Mouse (Mus musculus) limb, embryonic 13.5 days (tissue): ENCODE results near the gene Rbms1. TPM values are rescaled to one million over a fixed set of nuclear protein-coding genes. Genes with fewer than 3 reads are reported as not detected.

Source experiments
- ATAC-seq: fragments of 200-750 bp; cut with Nextera tagmentation; 2 replicates; pipeline ENCODE4 v1.8.0; 2017; ENCODE audit warnings: low read depth, moderate number of reproducible peaks, moderate TSS enrichment; ENCODE audit not compliant: low FRiP score
- H3K27ac ChIP-seq: fragments of 300-500 bp; sonication (generic); 2 replicates; pipeline ENCODE4 v1.5.1; 2015; ENCODE audit warnings: inconsistent platforms, mild to moderate bottlenecking, moderate library complexity
- H3K27me3 ChIP-seq: fragments of 300-500 bp; sonication (generic); 2 replicates; pipeline ENCODE4 v1.6.1; 2015; ENCODE audit warnings: mild to moderate bottlenecking, inconsistent platforms
- H3K36me3 ChIP-seq: fragments of 300-500 bp; sonication (generic); 2 replicates; pipeline ENCODE4 v1.6.1; 2015; ENCODE audit warnings: inconsistent platforms, mild to moderate bottlenecking, moderate library complexity
- H3K4me1 ChIP-seq: fragments of 300-500 bp; sonication (generic); 2 replicates; pipeline ENCODE4 v1.6.1; 2015; ENCODE audit warnings: inconsistent platforms
- H3K4me2 ChIP-seq: fragments of 300-500 bp; sonication (generic); replicated peaks from 2 replicates; pipeline ENCODE4 v1.6.1; 2015; ENCODE audit warnings: inconsistent platforms, mild to moderate bottlenecking, moderate library complexity
- H3K4me3 ChIP-seq: fragments of 300-500 bp; sonication (generic); 2 replicates; pipeline ENCODE4 v1.5.1; 2015; ENCODE audit warnings: moderate library complexity, mild to moderate bottlenecking, inconsistent platforms
- H3K9ac ChIP-seq: fragments of 300-500 bp; sonication (generic); 2 replicates; pipeline ENCODE4 v1.6.1; 2015; ENCODE audit warnings: mild to moderate bottlenecking, inconsistent platforms
- H3K9me3 ChIP-seq: fragments of 300-500 bp; sonication (generic); 2 replicates; pipeline ENCODE4 v1.6.1; 2016; ENCODE audit warnings: inconsistent platforms
- WGBS: fragments of 180-500 bp; shearing (Covaris S2); methylation state at CpG from one replicate; pipeline ENCODE4 v1.1.7; 2015; 5-methylcytosine and 5-hydroxymethylcytosine counted together
- polyA plus RNA-seq: library from polyadenylated mRNA; unstranded; fragments of >200 nt; fragmentation: Nextera tagmentation; extraction: Ambion mirVana; gene quantifications from 2 replicates; pipeline ENCODE4 v1.2.1, GENCODE M21; 2015

Rbms1 gene
- polyA plus RNA-seq, 1 experiment from 2014 or later, result 112 TPM

DNA sequence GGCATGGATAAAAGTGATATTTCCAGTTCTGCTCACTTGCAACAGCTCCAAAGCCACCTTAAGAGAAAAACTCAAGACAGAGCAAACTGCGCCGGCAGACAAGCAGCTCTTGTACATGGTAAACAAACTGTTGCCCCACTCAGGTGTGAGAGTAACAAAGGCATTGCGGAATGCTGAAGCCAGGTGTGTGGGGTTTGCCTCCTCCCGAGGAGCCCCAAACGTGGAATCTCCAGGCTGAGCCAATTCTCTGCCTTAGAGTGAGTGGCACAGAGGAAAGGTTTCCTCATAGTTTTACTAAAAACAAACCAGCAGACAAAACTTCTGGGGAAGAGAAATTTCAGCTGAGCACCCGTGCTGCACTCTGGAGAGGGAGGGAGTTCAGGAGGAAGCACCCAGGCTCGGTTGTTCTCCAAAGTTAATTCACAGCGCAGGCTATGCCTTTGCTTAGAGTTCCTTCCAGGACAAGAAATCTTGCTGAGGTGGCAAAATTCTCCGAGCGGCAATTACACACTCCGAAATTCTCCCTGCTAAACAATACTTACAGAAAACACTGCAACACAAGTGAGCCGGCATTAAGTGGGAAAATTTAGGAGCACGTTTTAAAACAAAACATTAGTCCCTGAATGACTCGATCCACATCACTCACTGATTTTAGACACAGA, 111.8 kb downstream of the Rbms1 start:
- no peak overlapping the region for H3K9ac ChIP-seq
- ATAC-seq, result no peak
- 60% methylated on average over 14 of the region's 14 CpGs for WGBS

DNA sequence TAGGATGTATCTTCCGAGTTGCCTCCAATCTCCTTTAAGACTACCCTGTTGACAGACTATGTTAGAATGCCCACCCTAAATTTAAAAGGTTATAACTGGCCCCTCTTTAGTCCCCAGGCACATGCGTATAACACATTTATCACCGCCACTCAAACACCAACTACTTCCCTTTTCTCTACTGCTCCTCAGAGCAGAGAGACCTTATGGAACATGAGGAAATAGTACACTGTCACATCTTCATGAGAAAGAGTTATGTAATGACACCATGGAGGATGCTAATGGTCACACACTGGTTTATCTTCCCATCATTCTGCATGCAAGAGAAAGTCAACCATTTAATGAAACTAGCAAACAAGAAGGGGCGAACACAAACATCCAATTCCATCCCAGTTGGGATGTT, 114.5 kb downstream of the Rbms1 start:
- no peak overlapping the region for H3K4me2 ChIP-seq
- no peaks in the 10 kb centered on the region for H3K36me3 ChIP-seq
- no peaks in the 10 kb centered on the region for H3K27me3 ChIP-seq
- 94% methylated on average over 4 of the region's 4 CpGs for WGBS
- H3K27ac ChIP-seq, result no peak overlapping the region
- peaks cover 40% of the 10 kb centered on the region for H3K4me1 ChIP-seq
- no peak overlapping the region for H3K4me3 ChIP-seq
- H3K9ac ChIP-seq, result no peak overlapping the region
- ATAC-seq, result no peak
- no peaks in the 10 kb centered on the region for H3K9me3 ChIP-seq

More for the DNA sequence above, 111.8 kb downstream of the Rbms1 start:
- Histone ChIP-seq H3K4me3 (no peak overlapping the region), H3K9me3 (no peaks in the 10 kb centered on the region), H3K27me3 (no peaks in the 10 kb centered on the region), H3K4me2 (no peak overlapping the region), H3K36me3 (no peaks in the 10 kb centered on the region), H3K27ac (peak overlapping the region; percentile 22; the same call in 1 of the 2 replicates), H3K4me1 (peaks cover 37% of the 10 kb centered on the region)

- H3K4me2 ChIP-seq, result no peak overlapping the region
- no peak overlapping the region for H3K27ac ChIP-seq
- ATAC-seq, result no peak
- H3K9me3 ChIP-seq, result no peaks in the 10 kb centered on the region
- WGBS, result 78% methylated on average over 3 of the region's 3 CpGs
- peaks cover 43% of the 10 kb centered on the region for H3K4me1 ChIP-seq
- H3K36me3 ChIP-seq, result no peaks in the 10 kb centered on the region
- no peak overlapping the region for H3K4me3 ChIP-seq
- H3K27me3 ChIP-seq, result no peaks in the 10 kb centered on the region
- H3K9ac ChIP-seq, result no peak overlapping the region
Observed at GRCm38 (mm10) chr2:60847984-60848383, 115.0 kb downstream of the Rbms1 start.

- Histone ChIP-seq H3K9me3 (no peaks in the 10 kb centered on the region), H3K4me1 (peaks cover 32% of the 10 kb centered on the region), H3K4me3 (no peak overlapping the region), H3K9ac (no peak overlapping the region), H3K4me2 (no peak overlapping the region), H3K27ac (no peak overlapping the region), H3K27me3 (no peaks in the 10 kb centered on the region), H3K36me3 (peaks cover 14% of the 10 kb centered on the region)
- WGBS, result 40% methylated on average over 5 of the region's 5 CpGs
- ATAC-seq, result no peak
Observed at GRCm38 (mm10) chr2:60845316-60845894, 117.6 kb downstream of the Rbms1 start.

DNA sequence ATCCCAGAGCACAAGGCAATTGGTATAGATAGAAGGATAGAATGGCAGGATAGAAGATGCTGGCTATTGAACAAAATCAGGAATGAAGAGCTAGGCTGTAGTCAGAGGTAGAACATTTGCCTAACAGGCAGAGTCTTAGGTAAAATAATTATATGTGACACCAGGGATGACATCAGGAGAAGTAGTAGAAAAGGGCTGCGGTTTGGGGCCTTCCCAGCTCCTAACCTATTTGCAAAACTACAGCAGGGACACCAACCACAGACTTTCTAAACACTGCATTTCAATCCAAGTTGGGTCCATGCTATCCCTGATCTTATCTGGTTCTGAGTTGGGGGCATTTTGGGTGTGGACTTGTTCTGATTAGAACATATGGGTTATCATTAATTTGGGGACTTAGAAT, 118.7 kb downstream of the Rbms1 start:
- no peak for ATAC-seq
- no peaks in the 10 kb centered on the region for H3K9me3 ChIP-seq
- no peak overlapping the region for H3K27ac ChIP-seq
- no peak overlapping the region for H3K9ac ChIP-seq
- no peaks in the 10 kb centered on the region for H3K27me3 ChIP-seq
- H3K4me1 ChIP-seq, result peaks cover 30% of the 10 kb centered on the region
- peaks cover 14% of the 10 kb centered on the region for H3K36me3 ChIP-seq
- H3K4me2 ChIP-seq, result no peak overlapping the region
- 97% methylated on average over 1 of the region's 1 CpGs for WGBS
- no peak overlapping the region for H3K4me3 ChIP-seq

DNA sequence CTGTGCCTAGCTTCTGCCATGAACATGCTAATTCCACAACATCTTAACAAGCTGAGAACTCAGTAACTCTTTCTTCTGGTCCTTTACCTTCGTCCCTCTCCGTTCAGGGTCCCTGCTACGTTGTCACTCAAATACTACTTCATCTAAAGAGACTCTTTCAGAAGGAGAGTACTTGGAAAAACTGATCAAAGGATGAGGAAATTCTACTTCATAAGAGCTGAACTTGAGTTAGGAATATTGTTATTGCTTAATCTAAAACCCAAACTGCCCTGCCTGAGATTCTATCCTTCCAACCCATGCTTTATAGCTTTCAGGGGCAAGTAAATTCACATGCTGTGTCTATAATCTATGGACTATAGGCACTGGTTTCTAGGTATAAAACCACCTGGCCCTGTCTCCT, 119.4 kb downstream of the Rbms1 start:
- WGBS, result 79% methylated on average over 3 of the region's 3 CpGs
- Histone ChIP-seq H3K4me3 (no peak overlapping the region), H3K4me1 (peaks cover 29% of the 10 kb centered on the region), H3K27me3 (no peaks in the 10 kb centered on the region), H3K9me3 (no peaks in the 10 kb centered on the region), H3K36me3 (peaks cover 14% of the 10 kb centered on the region), H3K4me2 (no peak overlapping the region), H3K9ac (no peak overlapping the region), H3K27ac (no peak overlapping the region)
- ATAC-seq, result no peak

- 29% methylated on average over 4 of the region's 4 CpGs for WGBS
- Histone ChIP-seq H3K4me1 (peaks cover 30% of the 10 kb centered on the region), H3K9ac (no peak overlapping the region), H3K9me3 (no peaks in the 10 kb centered on the region), H3K27me3 (no peaks in the 10 kb centered on the region), H3K27ac (no peak overlapping the region), H3K36me3 (peaks cover 14% of the 10 kb centered on the region), H3K4me3 (no peak overlapping the region), H3K4me2 (no peak overlapping the region)
- peak; percentile 51; the same call in 1 of the 2 replicates for ATAC-seq
Observed at GRCm38 (mm10) chr2:60842976-60843375, 120.0 kb downstream of the Rbms1 start.

- Histone ChIP-seq H3K27me3 (no peaks in the 10 kb centered on the region), H3K9ac (no peak overlapping the region), H3K36me3 (peaks cover 14% of the 10 kb centered on the region), H3K9me3 (no peaks in the 10 kb centered on the region), H3K4me3 (no peak overlapping the region), H3K4me2 (no peak overlapping the region), H3K4me1 (peaks cover 50% of the 10 kb centered on the region), H3K27ac (no peak overlapping the region)
- 69% methylated on average over 4 of the region's 4 CpGs for WGBS
- no peak for ATAC-seq
Observed at GRCm38 (mm10) chr2:60840922-60841321, 122.1 kb downstream of the Rbms1 start.

GRCm38 (mm10) chr2:60839498-60839897, 123.5 kb downstream of the Rbms1 start:
- H3K4me1 ChIP-seq, result peaks cover 45% of the 10 kb centered on the region
- no peak overlapping the region for H3K4me3 ChIP-seq
- WGBS, result 87% methylated on average over 4 of the region's 4 CpGs
- H3K9me3 ChIP-seq, result no peaks in the 10 kb centered on the region
- H3K9ac ChIP-seq, result no peak overlapping the region
- H3K4me2 ChIP-seq, result no peak overlapping the region
- peaks cover 17% of the 10 kb centered on the region for H3K36me3 ChIP-seq
- H3K27me3 ChIP-seq, result no peaks in the 10 kb centered on the region
- ATAC-seq, result no peak
- H3K27ac ChIP-seq, result no peak overlapping the region

GRCm38 (mm10) chr2:60838856-60839255, 124.1 kb downstream of the Rbms1 start:
- no peak overlapping the region for H3K27ac ChIP-seq

GRCm38 (mm10) chr2:60837616-60838015, 125.4 kb downstream of the Rbms1 start:
- no peak for ATAC-seq
- 83% methylated on average over 5 of the region's 5 CpGs for WGBS
- Histone ChIP-seq H3K27me3 (no peaks in the 10 kb centered on the region), H3K27ac (no peak overlapping the region), H3K36me3 (peaks cover 17% of the 10 kb centered on the region), H3K4me2 (no peak overlapping the region), H3K4me3 (no peak overlapping the region), H3K9me3 (no peaks in the 10 kb centered on the region), H3K4me1 (peaks cover 41% of the 10 kb centered on the region), H3K9ac (no peak overlapping the region)

More at GRCm38 (mm10) chr2:60838856-60839255, 124.1 kb downstream of the Rbms1 start:
- no peak overlapping the region for H3K9ac ChIP-seq
- H3K4me1 ChIP-seq, result peaks cover 45% of the 10 kb centered on the region
- no peak overlapping the region for H3K4me2 ChIP-seq
- no peaks in the 10 kb centered on the region for H3K27me3 ChIP-seq
- ATAC-seq, result no peak
- H3K9me3 ChIP-seq, result no peaks in the 10 kb centered on the region
- WGBS, result 79% methylated on average over 5 of the region's 5 CpGs
- peaks cover 17% of the 10 kb centered on the region for H3K36me3 ChIP-seq
- no peak overlapping the region for H3K4me3 ChIP-seq

- Histone ChIP-seq H3K9ac (no peak overlapping the region), H3K27ac (no peak overlapping the region), H3K27me3 (no peaks in the 10 kb centered on the region), H3K36me3 (peaks cover 9% of the 10 kb centered on the region), H3K4me3 (no peak overlapping the region), H3K4me2 (no peak overlapping the region), H3K4me1 (peaks cover 46% of the 10 kb centered on the region), H3K9me3 (no peaks in the 10 kb centered on the region)
- 72% methylated on average over 7 of the region's 7 CpGs for WGBS
- ATAC-seq, result no peak
Observed at GRCm38 (mm10) chr2:60836237-60836636, 126.8 kb downstream of the Rbms1 start.

GRCm38 (mm10) chr2:60834293-60834692, 128.7 kb downstream of the Rbms1 start:
- no peak for ATAC-seq
- no peaks in the 10 kb centered on the region for H3K9me3 ChIP-seq
- H3K4me3 ChIP-seq, result no peak overlapping the region
- H3K27me3 ChIP-seq, result no peaks in the 10 kb centered on the region
- H3K36me3 ChIP-seq, result 0 out of 2 replicates have a peak, but pooled peaks cover 3% of the 10 kb centered on the region
- WGBS, result 79% methylated on average over 7 of the region's 7 CpGs
- H3K9ac ChIP-seq, result no peak overlapping the region
- H3K27ac ChIP-seq, result no peak overlapping the region
- H3K4me1 ChIP-seq, result peaks cover 43% of the 10 kb centered on the region
- H3K4me2 ChIP-seq, result no peak overlapping the region
